ENCODE assay signal across 8 mouse cellular contexts in the genomic region with DNA sequence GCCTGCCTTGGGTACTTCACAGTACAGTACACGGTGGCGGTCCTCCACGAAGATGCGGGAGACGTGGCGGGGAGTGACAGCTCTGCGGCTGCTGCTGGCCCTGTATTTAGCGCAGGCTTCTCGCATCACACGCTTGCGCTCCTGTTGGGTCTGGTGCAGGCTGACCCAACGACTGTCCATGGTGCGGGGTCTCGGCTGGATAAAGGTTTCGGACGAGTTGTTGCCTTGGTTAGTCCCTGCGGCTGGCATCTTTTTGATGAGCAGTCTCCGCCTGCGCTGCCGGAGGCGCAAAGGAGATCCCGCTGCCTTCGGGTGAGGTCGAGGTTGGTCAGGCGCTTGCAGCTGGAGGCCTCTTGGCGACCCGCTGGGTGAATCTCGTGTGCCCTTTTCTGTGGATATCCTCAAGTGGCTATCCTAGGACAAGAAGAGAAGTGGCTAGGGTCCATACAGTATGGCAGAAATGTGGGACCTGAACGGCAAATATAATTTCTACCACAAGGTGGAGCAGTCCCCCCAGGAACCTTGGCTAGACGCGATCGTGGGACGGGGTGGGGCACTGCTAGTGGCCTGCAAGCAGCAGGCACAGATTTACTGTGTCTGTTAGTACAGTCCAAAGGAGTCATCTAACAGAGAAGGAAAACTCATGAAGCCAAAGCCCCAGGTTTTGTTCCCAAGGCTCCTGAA. TPM values are rescaled to one million over a fixed set of nuclear protein-coding genes. Genes with fewer than 3 reads are reported as not detected.
DNase-seq lines count a peak whose midpoint lies in the region; ATAC-seq and TF ChIP-seq lines count a peak whose summit lies in the region.

No protein-coding gene starts in this region.

- ATAC-seq in forebrain, embryonic 12.5 days (ENCODE audit: low FRiP score), result 0 out of 2 replicates have a peak, but pooled peaks have one; percentile 47
- no peak for ATAC-seq in heart, embryonic 15.5 days (replicated peaks; ENCODE audit: insufficient number of reproducible peaks, insufficient read depth, low FRiP score, low read depth)
- peak; percentile 1; the same call in 1 of the 2 replicates for ATAC-seq in kidney, postnatal 0 days (replicated peaks; ENCODE audit: low FRiP score, low read depth)

- peak overlapping the region; percentile 52 for H3K4me2 ChIP-seq in forebrain, embryonic 12.5 days
- H3K4me2 ChIP-seq in heart, embryonic 15.5 days, result peak overlapping the region; percentile 51
- peak overlapping the region; percentile 37 for H3K4me2 ChIP-seq in kidney, postnatal 0 days (ENCODE audit: low read length)

- peaks cover 40% of the 10 kb centered on the region for H3K27me3 ChIP-seq in forebrain, embryonic 12.5 days
- H3K27me3 ChIP-seq in heart, embryonic 15.5 days, result peaks cover 49% of the 10 kb centered on the region
- peaks cover 20% of the 10 kb centered on the region for H3K27me3 ChIP-seq in kidney, postnatal 0 days (ENCODE audit: insufficient read depth, low read length)
- H3K27me3 ChIP-seq in testis, adult 2 months (ENCODE audit: control insufficient read depth, insufficient read depth, low read length), result no peaks in the 10 kb centered on the region

- TF ChIP-seq CTCF in brain, embryonic 14.5 days (IDR thresholded peaks at IDR 0.05; ENCODE audit: borderline replicate concordance, extremely low read depth, insufficient read depth, insufficient read length), result peak; percentile 84
- TF ChIP-seq CTCF in kidney, postnatal 0 days (IDR thresholded peaks at IDR 0.05; ENCODE audit: low read depth), result peak; percentile 92
- peak; percentile 71 for TF ChIP-seq CTCF in testis, adult 2 months (IDR thresholded peaks at IDR 0.05; ENCODE audit: control insufficient read depth, insufficient read depth, insufficient replicate concordance, low read depth, low read length)

- H3K9ac ChIP-seq in forebrain, embryonic 12.5 days, result peak overlapping the region; percentile 48
- H3K9ac ChIP-seq in heart, embryonic 15.5 days, result no peak overlapping the region
- H3K9ac ChIP-seq in kidney, postnatal 0 days (ENCODE audit: low read depth, low read length), result no peak overlapping the region

- peak overlapping the region; percentile 29 for H3K4me3 ChIP-seq in forebrain, embryonic 12.5 days (replicated peaks)
- H3K4me3 ChIP-seq in heart, embryonic 15.5 days, result peak overlapping the region; percentile 29; the same call in 1 of the 2 replicates
- H3K4me3 ChIP-seq in kidney, postnatal 0 days (replicated peaks; ENCODE audit: low read depth, low read length), result no peak overlapping the region
- H3K4me3 ChIP-seq in testis, adult 2 months (ENCODE audit: control insufficient read depth, low read depth, low read length), result peak overlapping the region; percentile 39

- no peaks in the 10 kb centered on the region for H3K9me3 ChIP-seq in forebrain, embryonic 12.5 days
- H3K9me3 ChIP-seq in heart, embryonic 15.5 days (replicated peaks), result no peaks in the 10 kb centered on the region
- H3K9me3 ChIP-seq in kidney, postnatal 0 days (replicated peaks; ENCODE audit: low read length), result no peaks in the 10 kb centered on the region

- peak; percentile 6 to 28 for DNase-seq in CD8-positive naive resting alpha-beta T cell, adult 2 months (ENCODE audit: low read depth in 2 of 2, low spot score in 2 of 2)
- DNase-seq in brain, embryonic 14.5 days (ENCODE audit: low read depth), result peak; percentile 88
- peak; percentile 92 for DNase-seq in kidney, postnatal 0 days (ENCODE audit: low spot score)
- peak; percentile 56 for DNase-seq in liver
- DNase-seq in neural tube, embryonic 10.5 days (ENCODE audit: extremely low spot score, low spot score), result peak; percentile 85

- TF ChIP-seq POLR2A in brain, embryonic 14.5 days (IDR thresholded peaks at IDR 0.05; ENCODE audit: borderline replicate concordance, extremely low read depth, insufficient read depth, insufficient read length, poor library complexity, severe bottlenecking), result no peak
- no peak; the same call in 1 of the 2 replicates for TF ChIP-seq POLR2A in testis, adult 2 months (IDR thresholded peaks at IDR 0.05; ENCODE audit: control insufficient read depth, low read depth, low read length)

- H3K27ac ChIP-seq in forebrain, embryonic 12.5 days, result no peak overlapping the region
- H3K27ac ChIP-seq in heart, embryonic 15.5 days, result no peak overlapping the region
- no peak overlapping the region for H3K27ac ChIP-seq in kidney, postnatal 0 days
- no peak overlapping the region for H3K27ac ChIP-seq in testis, adult 2 months (ENCODE audit: control insufficient read depth, insufficient read depth, low read depth, low read length)

- peaks cover 8% of the 10 kb centered on the region for H3K4me1 ChIP-seq in forebrain, embryonic 12.5 days
- H3K4me1 ChIP-seq in heart, embryonic 15.5 days (replicated peaks), result peaks cover 8% of the 10 kb centered on the region
- 0 out of 2 replicates have a peak, but pooled peaks cover 2% of the 10 kb centered on the region for H3K4me1 ChIP-seq in kidney, postnatal 0 days (replicated peaks; ENCODE audit: insufficient read depth, low read length)
- H3K4me1 ChIP-seq in testis, adult 2 months (ENCODE audit: control insufficient read depth, insufficient read depth, low read length), result peaks cover 6% of the 10 kb centered on the region; the same call in 1 of the 2 replicates

- WGBS in forebrain, embryonic 12.5 days, result 4% methylated on average over 33 of the region's 33 CpGs
- WGBS in heart, embryonic 15.5 days, result 8% methylated on average over 33 of the region's 33 CpGs
- WGBS in kidney, postnatal 0 days, result 12% methylated on average over 33 of the region's 33 CpGs

- no peaks in the 10 kb centered on the region for H3K36me3 ChIP-seq in forebrain, embryonic 12.5 days (replicated peaks)
- no peaks in the 10 kb centered on the region for H3K36me3 ChIP-seq in heart, embryonic 15.5 days
- H3K36me3 ChIP-seq in kidney, postnatal 0 days (ENCODE audit: insufficient read depth, low read length), result no peaks in the 10 kb centered on the region
- H3K36me3 ChIP-seq in testis, adult 2 months (ENCODE audit: control insufficient read depth, insufficient read depth, low read length), result no peaks in the 10 kb centered on the region

RNA-seq across cellular contexts. Expression of gene Kctd15, which starts 19.4 kb away (rescaled TPM):
- 99.9 and 119 TPM in 2 replicates for polyA plus RNA-seq in brain, embryonic 14.5 days (2012; rRNA removed)
- 37.9 and 38.1 TPM in 2 replicates for polyA plus RNA-seq in forebrain, embryonic 12.5 days (2016; fragmentation: Nextera tagmentation; extraction: Ambion mirVana)
- 3.0 and 6.0 TPM in 2 replicates for polyA plus RNA-seq in heart, embryonic 15.5 days (2015; fragmentation: Nextera tagmentation; extraction: Ambion mirVana)
- 24.7 and 26.8 TPM in 2 replicates for polyA plus RNA-seq in kidney, postnatal 0 days (2015; fragmentation: Nextera tagmentation; extraction: Ambion mirVana)
- polyA plus RNA-seq in testis, adult 2 months (2012; rRNA removed), result 2.6 and 3.3 TPM in 2 replicates

Comparison
In these comparisons a context has a peak if more than half of its experiments do, and no peak if none do; other contexts are left out.
1. DNase-seq: peak in every context shown above with its lines; median percentile 92 in kidney, postnatal 0 days; 88 in brain, embryonic 14.5 days; 85 in neural tube, embryonic 10.5 days; 56 in liver; 17 in CD8-positive naive resting alpha-beta T cell, adult 2 months.